Mouse (Mus musculus) yolk sac, embryonic 10.5 days (tissue): ENCODE data around the gene Rprd1b.

Experiments
- DNase-seq: peaks from one replicate; pipeline ENCODE4 v3.0.0-alpha.2; 2017; ENCODE audit warnings: low spot score

Gene Rprd1b

DNA sequence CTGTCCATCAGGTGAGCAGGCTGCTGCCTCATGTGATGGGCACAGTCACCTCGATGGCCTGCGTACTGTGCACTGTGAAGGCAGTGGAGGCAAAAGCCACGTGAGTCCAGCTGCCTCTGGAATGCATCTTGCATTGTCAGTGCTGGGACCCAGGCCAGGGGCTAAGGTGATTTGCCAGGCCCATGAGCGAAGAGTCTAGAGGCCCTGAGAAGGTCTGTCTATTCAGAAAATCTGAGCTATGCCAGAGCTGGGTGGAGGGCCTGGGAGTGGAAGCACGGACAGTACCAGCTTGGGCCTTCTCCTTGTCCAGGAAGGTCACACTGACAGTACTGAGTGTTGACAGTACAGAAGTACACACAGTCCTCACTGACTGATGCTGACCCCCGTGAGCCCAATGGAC is 94.5 kb downstream of the Rprd1b start:
- DNase-seq, result no peak

DNA sequence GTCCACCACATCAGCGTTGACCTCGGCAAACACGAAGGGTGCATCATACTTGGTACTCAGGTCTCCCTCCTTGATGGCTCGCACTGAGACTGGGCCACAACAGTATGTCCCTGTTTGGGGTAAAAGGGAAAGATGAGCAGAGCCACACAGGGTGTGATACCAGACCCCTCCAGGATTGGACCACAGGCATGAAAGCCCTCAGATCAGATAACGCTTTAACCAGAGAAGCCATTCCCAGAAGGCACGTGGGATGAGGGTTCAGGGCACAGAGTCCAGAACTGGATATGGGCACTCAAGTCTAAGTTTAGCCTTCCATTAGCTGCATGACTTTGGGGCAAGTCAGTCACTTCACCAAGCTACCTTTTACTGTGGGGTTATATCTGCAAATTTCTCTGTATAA is 98.9 kb downstream of the Rprd1b start:
- DNase-seq, result no peak

DNA sequence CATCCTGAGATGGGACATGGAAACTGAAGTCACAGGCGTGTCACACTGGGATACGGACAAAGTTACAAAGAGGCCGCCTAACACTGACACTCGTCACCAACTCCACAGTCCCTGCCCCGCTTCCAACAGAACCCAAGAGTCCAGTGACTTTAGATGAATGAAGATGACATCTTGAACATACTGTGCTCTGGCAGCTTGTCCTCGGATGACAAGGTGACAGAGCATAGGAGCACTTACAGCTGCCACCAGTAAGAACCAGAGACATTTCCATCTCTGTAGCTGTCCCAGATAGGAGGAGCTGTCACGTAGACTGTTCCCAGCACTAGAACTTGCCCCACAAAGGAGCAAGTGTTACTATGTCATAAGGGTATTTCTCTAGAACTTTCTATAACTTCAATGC is 99.6 kb downstream of the Rprd1b start:
- DNase-seq, result no peak

DNA sequence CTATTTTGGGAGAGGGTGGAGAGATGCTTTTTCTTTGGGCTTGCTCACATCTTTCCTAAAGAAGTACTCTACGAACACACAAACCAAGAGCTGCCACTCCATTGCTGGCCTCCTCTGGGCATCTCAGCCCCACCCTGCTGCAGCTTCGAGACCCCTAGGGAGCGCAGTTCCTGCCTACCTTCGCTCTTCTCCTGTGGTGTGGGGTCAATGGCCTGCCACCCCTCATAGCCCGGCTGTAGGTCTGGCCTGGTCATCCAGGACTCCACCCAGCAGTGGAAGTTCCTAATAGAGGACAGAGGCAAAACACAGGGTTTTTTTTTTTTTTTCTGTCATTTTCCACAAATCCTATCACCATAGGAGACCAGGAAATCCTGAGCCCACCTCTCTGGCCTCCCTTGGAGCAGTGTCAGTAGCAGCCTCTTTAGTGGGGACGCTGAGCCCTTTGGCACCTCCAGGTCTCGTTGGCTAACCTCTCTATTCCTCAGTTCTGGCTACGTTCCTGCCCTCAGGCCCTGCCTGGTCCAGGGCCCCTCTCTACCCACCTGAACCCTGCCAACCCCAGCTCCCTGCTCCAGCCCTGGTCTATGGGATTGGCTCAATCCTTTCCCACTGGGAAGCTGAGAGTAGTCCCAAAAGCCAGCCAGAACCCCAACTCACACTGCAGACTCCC is 100.3 kb downstream of the Rprd1b start:
- no peak for DNase-seq

DNA sequence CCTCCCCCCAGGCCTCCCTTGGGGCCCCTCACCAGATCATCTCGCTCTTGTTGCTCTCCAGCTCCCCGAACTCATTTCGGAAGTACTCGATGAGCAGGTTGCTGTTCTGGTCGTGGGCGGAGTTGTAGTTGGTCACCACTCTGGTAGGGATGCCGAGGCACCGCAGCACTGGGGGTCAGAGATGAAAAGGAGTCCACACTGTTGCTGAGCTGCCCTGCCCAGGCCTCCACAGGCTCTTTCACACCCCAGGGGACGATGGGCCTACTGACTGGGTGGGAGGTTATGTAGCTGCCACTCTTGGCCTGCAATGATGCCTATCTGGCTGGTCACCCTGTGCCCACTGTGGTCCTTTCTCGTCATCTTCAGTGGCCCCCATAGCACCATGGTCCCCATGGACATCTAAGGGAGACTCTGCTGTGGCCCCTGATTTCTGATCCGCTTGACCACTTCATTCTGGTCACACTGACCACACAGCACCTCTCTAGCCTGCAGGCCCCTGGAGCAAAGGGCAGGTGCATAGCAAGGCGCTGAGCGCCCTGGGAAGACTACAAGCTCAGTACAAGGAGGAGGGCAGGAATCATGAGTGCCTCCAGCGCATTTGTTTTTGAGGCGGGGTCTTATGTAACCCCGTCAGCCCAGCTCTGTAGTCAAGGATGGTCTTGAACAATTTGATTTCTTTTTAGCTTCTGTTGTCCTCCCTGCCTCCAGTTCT is 101.2 kb downstream of the Rprd1b start:
- DNase-seq, result no peak

DNA sequence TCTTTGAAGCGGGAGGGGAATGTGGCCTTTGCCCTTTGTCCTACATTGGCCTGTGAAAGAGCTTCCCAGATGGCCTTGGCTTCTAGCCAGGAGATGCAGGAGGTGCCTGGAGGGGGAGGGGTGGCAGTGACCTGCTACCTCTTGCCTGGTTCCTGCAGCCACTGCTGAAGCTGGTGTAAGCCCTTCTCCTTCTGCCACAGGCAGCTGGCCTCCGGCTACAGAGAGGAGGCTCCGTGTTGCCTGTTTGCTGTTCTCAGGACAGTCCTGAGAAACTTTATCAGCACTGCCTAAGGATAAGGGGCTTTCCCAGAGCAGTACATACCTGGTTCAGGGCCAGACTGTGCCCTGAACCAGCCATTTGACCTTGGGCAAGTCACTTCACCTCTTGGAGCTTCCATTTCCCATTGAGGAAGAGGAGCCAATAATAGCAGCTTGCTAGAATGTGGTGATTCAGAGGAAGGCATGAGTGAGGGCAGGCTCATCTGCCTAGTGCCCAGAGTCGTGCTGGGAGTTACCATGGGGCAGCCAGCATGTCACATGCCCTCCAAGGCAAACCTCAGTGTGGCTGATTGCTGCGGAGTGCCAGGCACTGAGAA is 102.2 kb downstream of the Rprd1b start:
- DNase-seq, result peak; percentile 95

DNA sequence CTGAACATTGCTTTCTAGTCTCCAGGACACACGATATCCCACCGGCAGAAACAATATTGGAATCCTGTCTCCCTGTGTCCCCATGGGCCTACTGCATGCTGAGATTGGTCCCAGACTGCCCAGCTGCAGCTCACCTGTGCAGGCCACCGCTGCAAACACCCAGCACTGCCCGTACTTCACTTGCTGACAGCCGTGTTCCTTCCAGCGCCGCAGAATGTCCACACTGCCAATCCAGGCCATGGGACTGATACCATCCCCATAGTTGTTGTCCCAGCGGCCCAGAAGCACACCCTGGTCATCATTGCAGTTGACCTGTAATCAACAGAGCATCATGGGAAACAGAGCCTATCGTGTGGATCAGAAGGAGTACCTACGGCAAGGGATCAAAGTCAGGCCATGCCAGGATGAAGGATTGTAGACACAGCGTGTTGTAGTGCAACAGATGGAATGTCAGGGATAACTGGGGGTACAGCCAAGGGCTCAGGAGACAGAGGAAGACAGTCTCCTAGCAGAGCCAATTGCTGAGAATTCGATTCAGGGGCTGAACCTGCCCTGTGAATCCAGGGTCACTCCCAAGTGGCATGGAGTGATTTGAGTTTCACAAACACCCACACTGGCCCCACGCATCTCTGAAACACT is 103.0 kb downstream of the Rprd1b start:
- no peak for DNase-seq

DNA sequence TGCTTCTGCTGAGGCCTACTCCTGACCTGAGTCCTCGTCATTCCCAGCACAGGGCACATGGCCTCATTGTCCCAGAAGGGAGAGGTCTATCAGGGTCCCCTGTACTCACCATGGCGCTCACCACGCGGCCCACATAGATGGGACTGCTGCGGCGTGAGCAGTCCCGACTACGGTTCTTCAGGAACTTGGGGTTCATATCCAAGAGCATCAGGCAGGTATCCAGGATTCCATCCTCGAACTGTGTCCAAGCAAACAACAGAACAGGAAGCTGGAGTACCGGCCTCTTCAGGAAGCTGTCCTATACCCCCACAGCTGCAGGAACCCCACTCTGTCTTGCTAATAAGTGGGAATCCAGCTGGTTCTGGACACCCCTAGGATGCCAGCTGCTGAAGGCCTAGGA is 104.0 kb downstream of the Rprd1b start:
- DNase-seq, result no peak

DNA sequence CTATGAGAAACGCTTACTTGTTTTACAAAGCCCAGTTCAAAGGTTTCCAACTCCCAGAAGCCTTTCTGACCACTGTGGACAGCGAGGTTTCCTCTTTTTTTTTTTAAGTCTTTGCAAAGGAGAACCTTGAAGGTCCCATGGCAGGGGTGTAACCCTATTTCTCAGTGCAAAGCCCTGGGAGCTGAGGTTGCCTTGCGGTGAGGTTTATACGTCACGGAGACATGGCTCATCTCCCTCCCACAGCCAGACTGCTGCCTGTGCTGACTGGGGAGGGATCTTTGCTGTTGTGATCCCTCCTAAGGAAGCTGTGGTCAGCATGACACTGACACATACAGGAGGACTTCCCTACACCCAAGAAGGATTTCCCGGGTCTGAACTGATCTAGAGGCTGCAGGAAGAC is 104.8 kb downstream of the Rprd1b start:
- DNase-seq, result no peak

DNA sequence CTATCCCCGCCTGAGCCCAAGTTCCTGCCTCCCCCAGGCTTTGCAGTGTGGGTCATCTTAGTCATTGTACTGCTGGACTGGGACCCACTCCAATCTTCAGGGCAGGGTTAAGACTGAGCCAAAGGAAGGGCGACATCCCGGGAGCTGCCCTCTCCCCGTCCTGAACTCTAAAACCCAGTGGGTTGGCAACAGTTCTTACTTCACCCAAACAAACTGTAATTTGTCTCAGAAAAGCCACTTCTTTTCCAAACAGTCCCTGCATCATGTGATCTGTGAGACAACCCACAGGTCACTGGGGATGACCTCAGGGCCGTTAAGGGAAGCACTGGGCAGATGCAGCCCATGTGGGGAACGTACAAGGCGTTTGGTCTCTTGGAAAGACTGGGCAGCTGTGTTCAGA is 107.9 kb downstream of the Rprd1b start:
- DNase-seq, result no peak

DNA sequence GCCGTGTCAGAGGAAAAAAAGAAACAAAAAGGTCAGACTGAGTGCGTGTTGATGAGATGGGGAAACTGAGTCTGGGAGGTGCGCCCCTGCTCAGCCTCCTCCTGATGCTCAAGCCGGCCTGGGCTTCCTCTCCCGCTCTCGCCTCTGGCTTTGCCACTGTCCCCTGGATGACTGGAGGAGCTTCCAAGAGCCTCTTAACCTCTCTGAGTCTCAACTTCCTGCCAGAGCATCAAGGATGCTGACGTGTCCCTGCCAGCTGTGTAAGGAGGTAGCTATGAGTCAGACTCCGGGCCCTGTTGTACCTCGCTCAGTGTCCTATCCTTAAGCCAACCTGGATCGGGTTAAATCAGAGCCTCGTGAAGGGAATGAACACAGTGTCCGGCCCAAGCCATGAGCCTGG is 109.5 kb downstream of the Rprd1b start:
- no peak for DNase-seq

DNA sequence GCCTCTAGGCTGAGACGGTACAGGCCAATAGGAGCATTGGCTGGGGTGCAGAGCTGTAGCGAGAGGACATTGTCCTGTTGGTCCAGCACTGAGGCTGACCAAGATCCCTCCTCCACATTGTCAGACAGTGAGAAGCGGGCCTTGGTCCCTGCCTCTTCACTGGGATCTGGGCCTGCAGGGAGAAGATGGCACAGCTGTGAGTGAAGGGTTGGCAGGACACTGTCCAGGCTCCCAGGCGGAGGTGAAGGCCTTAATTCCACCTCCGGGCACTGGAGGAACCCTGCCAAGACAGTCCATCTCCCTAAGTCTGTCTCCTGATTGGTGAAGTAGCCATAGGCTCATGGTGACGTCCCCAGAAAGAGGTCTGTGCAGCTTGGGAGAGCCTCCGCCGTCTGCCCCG is 110.5 kb downstream of the Rprd1b start:
- DNase-seq, result no peak

DNA sequence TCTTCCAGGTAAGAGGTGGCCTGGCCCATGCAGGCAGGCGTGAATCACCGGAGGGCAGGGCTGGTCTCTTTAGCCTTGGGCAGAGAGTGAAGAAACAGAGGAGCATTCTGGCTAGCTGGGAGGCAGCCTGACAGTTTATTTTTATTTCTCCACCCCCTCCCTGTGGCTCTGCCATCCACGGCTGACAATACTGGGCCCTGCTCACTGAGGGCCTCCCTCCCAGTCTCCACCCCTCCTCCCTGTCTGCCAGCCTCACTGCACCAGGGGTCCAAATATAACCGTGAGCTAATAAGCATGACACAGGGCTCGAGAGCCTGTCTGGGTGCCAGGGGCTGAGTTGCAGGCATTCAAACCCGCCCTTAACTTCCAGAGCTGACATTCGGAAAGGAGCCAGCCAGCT is 111.3 kb downstream of the Rprd1b start:
- peak; percentile 31 for DNase-seq

DNA sequence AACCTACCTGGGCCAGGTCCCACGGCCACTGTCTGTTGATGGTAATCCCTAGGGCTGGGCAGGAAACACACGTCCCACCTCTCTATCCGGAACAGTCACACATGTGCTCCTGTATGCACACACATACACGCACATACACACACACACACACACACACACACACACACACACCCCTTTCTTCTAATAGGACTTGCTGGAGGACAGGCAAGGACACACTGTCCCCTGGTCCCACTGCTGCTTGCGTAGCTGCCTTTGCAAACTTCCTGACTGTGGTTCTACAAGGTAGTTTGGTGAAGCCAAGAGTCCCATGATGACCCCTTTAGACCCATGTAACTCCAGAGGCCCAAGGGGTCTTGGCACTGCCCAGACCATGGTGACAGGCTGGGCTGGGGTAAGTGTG is 112.4 kb downstream of the Rprd1b start:
- DNase-seq, result no peak

DNA sequence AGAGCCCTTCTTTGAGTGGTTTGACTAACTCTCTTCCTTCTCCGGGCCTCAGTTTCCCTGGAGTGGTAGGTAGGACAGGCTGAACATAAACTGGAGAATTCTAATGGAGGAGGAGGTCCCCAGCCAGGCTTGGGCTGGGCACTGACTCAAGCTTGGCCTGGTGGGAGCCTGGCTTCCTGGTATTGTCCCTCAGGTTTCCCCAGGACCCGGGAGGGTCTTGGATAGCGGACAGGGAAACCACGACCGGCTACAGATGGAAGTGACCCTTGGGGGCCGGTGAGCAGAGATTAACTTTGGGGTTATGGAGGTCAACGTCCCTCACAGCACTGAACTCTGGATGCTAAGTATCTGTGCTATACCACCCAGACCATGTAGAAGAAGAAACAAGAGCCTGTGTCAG is 113.0 kb downstream of the Rprd1b start:
- DNase-seq, result no peak

DNA sequence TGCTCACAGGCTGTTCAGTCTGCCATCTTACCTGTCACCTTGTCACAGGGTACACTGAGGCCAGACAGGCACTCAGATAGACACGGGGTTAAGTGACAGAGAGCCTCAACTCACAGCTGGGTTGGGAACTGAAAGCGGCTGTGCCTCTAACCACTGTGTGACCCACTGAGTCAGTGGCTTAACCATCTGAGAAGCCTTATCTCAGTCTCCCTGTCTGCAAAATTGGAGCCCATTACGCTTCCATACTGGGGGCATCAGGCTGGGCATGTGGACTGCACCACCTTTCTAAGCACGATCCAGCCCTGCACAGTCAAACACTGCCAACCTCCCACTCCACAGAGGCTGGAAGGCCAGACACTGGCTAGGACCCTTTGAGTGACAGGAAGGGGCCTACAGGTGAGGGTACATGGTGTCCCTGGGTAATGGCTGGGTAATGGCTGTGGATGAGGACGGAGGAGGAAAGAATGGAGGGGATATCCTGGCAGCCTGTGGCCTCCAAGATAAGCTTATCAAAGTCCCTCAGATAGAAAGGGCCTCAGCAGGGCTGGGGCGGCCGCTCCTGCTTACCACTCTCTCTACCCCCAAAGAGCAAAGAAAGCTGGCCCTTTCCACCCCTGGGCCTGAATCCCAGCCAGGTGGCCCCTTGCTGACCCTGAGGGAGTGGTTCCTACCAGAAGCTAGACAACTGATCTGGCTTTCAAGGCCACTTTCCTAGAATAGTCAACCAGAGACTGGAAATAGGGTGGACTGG is 113.6 kb downstream of the Rprd1b start:
- DNase-seq, result peak; percentile 63

DNA sequence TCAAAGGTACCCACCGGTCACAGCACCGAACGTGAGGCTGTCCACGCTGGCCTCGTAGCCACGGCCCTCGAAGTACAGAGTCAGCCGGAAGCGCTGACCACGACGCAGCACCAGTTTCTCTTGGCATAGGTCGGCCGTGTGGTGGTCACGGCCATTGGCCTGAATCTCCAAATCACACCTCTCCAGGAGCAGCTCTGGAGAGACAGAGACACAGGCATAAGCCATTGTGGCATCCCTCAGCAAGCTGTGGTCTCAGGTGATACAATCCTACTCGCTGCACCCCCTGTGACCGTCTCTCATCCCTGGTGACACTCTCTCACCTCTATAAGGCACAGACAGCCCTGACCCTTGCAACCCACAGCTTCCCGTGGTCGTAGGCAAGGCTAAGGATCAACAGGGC is 114.7 kb downstream of the Rprd1b start:
- no peak for DNase-seq

DNA sequence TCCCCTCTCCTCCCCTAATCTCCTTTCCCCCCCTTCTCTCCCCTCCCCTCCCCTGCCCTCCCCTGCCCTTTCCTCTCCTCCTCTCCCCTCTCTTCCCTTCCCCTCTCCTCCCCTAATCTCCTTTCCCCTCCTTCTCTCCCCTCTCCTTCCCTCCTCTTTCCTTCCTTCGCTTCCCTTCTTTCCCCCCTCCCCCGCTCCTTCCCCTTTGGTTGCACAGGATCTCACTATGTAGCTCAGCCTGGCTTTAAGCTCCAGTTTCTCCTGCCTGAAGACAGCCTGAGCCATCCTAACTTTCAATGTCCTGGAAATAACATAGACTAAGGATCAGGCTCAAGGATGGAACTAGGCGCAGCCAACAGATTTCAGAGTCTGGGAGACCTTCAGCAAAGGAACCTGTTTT is 115.5 kb downstream of the Rprd1b start:
- DNase-seq, result peak; percentile 36

DNA sequence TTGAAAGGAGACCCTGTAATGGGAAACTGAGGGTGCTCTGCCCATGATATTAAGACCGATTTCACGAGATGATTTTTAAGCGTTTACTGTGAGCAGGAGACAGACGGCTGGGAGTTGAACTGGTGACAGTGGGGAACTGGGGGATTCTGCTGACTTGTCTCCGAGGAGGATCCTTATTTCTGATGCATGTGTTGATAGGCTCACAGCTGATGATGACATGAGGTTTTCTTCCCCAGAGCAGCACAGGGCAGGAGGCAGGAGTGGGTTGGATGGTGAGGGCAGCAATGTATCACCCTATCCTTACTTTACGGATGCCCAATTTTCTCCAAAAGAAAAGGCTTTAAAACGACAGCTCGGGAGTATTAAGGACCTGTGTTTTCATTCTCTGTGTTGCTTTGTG is 116.0 kb downstream of the Rprd1b start:
- DNase-seq, result no peak

DNA sequence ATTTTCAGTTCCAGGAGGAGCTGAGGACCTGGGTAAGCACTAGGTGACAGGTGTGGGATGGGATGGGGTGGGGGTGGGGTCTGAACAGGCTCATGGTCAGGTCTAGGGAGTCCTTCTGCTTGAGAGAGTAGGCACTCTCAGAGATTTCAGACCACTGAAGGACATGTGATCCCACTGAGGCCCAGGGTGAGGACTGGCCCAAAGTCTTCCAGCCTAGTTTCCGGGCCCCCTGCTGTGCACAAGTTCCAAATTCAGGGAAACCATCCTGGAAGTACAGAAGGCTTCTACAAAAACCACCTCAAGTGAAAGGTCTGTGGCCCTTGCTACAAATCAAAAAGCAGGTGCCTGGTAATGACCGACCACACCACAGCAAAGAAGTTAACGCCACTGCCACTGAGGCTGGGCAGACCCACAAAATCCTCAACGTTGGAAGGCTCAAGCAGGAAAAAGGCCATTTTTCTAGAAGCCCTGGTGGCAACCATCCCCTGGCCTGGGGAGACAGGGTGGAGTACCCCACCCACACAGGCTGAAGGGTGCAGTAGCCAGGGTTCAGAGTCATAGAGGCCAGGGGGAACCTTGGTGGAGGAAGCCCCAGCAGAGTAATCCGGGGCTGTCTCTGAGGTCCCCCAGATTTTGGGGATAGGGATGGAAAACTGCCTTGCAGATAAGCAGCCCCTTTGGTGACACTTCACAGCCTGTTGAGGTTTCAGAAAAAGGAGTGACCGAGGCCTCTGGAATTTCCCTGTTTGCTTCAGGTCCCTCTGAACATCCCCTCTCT is 116.6 kb downstream of the Rprd1b start:
- no peak for DNase-seq

DNA sequence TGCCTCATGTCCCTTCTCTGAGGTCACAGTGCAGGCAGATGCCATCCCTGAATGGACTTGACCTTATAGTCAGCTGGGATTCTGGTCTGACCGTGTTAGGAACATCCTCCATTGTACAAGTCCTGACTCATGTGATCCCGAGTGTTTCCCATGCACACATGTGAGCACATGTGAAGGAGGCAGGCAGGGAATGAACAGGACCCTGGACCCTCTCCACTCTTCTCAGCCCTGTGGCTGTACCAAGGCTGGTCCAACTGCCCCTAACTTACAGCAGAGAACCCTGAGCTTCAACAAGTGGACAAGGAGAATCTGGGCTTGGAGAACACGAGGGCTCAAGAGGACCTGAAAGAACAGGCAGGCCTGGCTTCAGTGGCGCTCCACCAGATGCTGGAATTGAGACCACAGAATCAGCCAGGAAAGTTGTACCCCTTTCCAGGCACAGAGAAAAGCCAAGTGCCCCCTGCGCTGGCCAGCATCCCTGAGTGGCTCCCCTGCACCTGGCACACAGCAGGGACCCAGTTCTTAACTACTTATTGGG is 117.3 kb downstream of the Rprd1b start:
- peak; percentile 11 for DNase-seq
